Mouse (Mus musculus): Measurements from ENCODE around the gene Sva.

Sva gene

DNA sequence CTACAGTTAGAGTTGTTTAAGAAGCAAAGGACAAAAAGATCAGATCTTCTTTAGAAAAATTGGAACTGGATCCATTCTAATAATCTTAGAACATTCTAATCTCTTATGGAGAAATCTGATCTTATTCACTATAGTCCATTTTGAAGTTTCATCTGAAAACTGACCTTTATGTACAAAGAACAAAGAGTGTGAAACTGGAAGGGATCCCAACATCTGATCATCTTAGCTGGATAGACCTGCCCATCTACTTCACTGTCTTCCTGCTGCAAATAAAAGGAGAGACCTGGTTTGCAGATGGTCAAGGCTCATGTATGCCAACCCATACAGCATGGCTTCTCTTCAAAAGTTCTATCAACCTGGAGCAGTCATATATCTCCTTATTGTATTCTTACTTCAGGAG lies at the start of gene Sva:
TSS of gene Sva (plus strand) at position 301 of the 400 bp plus-strand sequence.
- DNase-seq: no peak
